Mouse (Mus musculus): ENCODE measurements around the gene Ces2h. TPM values are rescaled to one million over a fixed set of nuclear protein-coding genes. Genes with fewer than 3 reads are reported as not detected.

Gene Ces2h
- polyA plus RNA-seq (2015; fragmentation: Nextera tagmentation; extraction: Ambion mirVana): not detected in 2 replicates

GRCm38 (mm10) chr8:105000586-105000985 is at the start of gene Ces2h:
TSS of gene Ces2h (plus strand) at chr8:105000853.

GRCm38 (mm10) chr8:104961537-104961961 is 39.1 kb upstream of the Ces2h start, which contains the start of gene Ces2g:
TSS of gene Ces2g (plus strand) at chr8:104961718.

GRCm38 (mm10) chr8:105048371-105048854 is 47.8 kb downstream of the Ces2h start, which contains the start of gene Ces3a:
TSS of gene Ces3a (plus strand) at chr8:105048601.

Other genes with a start within 250 kb of the Ces2h start
- not detected in 2 replicates for gene Ces2b, start 169.3 kb upstream of the Ces2h start, polyA plus RNA-seq (2015; fragmentation: Nextera tagmentation; extraction: Ambion mirVana)
- gene Ces2c, start 153.8 kb upstream of the Ces2h start, polyA plus RNA-seq (2015; fragmentation: Nextera tagmentation; extraction: Ambion mirVana): not detected in 2 replicates
- 0.15 and 0.20 TPM in 2 replicates for gene Ces2e, start 74.6 kb upstream of the Ces2h start, polyA plus RNA-seq (2015; fragmentation: Nextera tagmentation; extraction: Ambion mirVana)
- gene Ces2f, start 53.5 kb upstream of the Ces2h start, polyA plus RNA-seq (2015; fragmentation: Nextera tagmentation; extraction: Ambion mirVana): not detected in 2 replicates
- 37.7 and 39.0 TPM in 2 replicates for gene Ces2g, start 39.1 kb upstream of the Ces2h start, polyA plus RNA-seq (2015; fragmentation: Nextera tagmentation; extraction: Ambion mirVana)
- 0.17 TPM in 1 of 2 replicates, not detected in the other for gene Ces3a, start 47.7 kb downstream of the Ces2h start, polyA plus RNA-seq (2015; fragmentation: Nextera tagmentation; extraction: Ambion mirVana)
- not detected in 2 replicates for gene Ces3b, start 82.9 kb downstream of the Ces2h start, polyA plus RNA-seq (2015; fragmentation: Nextera tagmentation; extraction: Ambion mirVana)
- not detected in 2 replicates for gene Ces4a, start 130.9 kb downstream of the Ces2h start, polyA plus RNA-seq (2015; fragmentation: Nextera tagmentation; extraction: Ambion mirVana)
- 21.4 and 26.8 TPM in 2 replicates for gene Cbfb, start 169.8 kb downstream of the Ces2h start, polyA plus RNA-seq (2015; fragmentation: Nextera tagmentation; extraction: Ambion mirVana)
- 15.8 and 16.8 TPM in 2 replicates for gene D230025D16Rik, start 224.3 kb downstream of the Ces2h start, polyA plus RNA-seq (2015; fragmentation: Nextera tagmentation; extraction: Ambion mirVana)